Mouse (Mus musculus) small intestine, adult 2 months (tissue): Measurements from ENCODE around the gene Snx7.

Source experiments
- CTCF ChIP-seq: fragments of 200-500 bp; IDR thresholded peaks from 2 replicates; pipeline ENCODE4 v1.5.1; 2012; ENCODE audit warnings: low read depth, mild to moderate bottlenecking, control low read depth, inconsistent platforms, low read length, moderate library complexity, mixed read lengths; ENCODE audit not compliant: insufficient replicate concordance, insufficient read length; ENCODE audit errors: extremely low read depth
- POLR2A ChIP-seq: fragments of 200-500 bp; IDR thresholded peaks from 2 replicates; pipeline ENCODE4 v1.6.1; 2012; ENCODE audit warnings: low read depth, mild to moderate bottlenecking, control low read depth, inconsistent platforms, low read length, moderate library complexity

DNA sequence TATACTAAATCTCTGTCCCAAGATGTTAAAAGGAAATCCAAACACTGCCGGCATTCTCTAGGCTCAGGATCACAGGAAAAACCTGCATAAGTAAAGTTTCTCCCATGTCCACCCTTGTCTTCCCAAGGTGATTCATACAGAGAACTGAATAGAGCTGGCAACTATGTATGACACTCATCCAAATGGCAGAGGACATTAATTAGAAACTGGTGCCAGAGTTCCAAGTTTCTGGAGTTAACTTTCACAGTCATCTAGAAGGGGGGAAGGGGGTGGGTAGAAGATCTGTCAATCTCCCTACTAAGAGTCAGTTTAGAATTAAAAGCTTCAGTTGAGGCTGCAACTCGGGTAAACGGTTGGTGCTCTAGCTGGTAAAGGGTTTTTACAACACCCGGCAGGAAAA is 76.8 kb downstream of the Snx7 start:
- TF ChIP-seq CTCF (no peak), POLR2A (no peak)
